In genomic region chr16:16527267-16527666, GRCm38 (mm10) we compare ENCODE assay signal across 8 mouse cellular contexts.
DNase-seq lines count a peak whose midpoint lies in the region; ATAC-seq and TF ChIP-seq lines count a peak whose summit lies in the region.

No protein-coding gene starts in this region.

- ATAC-seq in heart, postnatal 0 days (ENCODE audit: insufficient read depth, low read depth) = peak; percentile 93

- no peaks in the 10 kb centered on the region for H3K9me3 ChIP-seq in forebrain, embryonic 10.5 days
- H3K9me3 ChIP-seq in heart, postnatal 0 days (replicated peaks; ENCODE audit: control insufficient read depth, low read length) = no peaks in the 10 kb centered on the region
- no peaks in the 10 kb centered on the region for H3K9me3 ChIP-seq in midbrain, embryonic 10.5 days (replicated peaks)

- H3K27ac ChIP-seq in layer of hippocampus, adult 2 months = peak overlapping the region; percentile 73
- peak overlapping the region; percentile 60 for H3K27ac ChIP-seq in forebrain, embryonic 10.5 days
- H3K27ac ChIP-seq in heart, postnatal 0 days (ENCODE audit: low read depth) = peak overlapping the region; percentile 86
- peak overlapping the region; percentile 64 for H3K27ac ChIP-seq in midbrain, embryonic 10.5 days (replicated peaks)

- H3K4me3 ChIP-seq in layer of hippocampus, adult 2 months = peak overlapping the region; percentile 29
- H3K4me3 ChIP-seq in forebrain, embryonic 10.5 days = no peak overlapping the region
- peak overlapping the region; percentile 49 for H3K4me3 ChIP-seq in heart, postnatal 0 days (ENCODE audit: low read depth, low read length)
- no peak overlapping the region for H3K4me3 ChIP-seq in midbrain, embryonic 10.5 days

- no peak for TF ChIP-seq CTCF in layer of hippocampus, adult 2 months (conservative IDR thresholded peaks at IDR 0.05)
- no peak for TF ChIP-seq CTCF in heart, postnatal 0 days (IDR thresholded peaks at IDR 0.05; ENCODE audit: low read depth)

- no peak for TF ChIP-seq EP300 in heart, postnatal 0 days (IDR thresholded peaks at IDR 0.05; ENCODE audit: low read depth)

- peak overlapping the region; percentile 62; the same call in 1 of the 2 replicates for H3K9ac ChIP-seq in heart, postnatal 0 days (replicated peaks; ENCODE audit: low read depth, low read length)

- H3K4me1 ChIP-seq in forebrain, embryonic 10.5 days = peaks cover 38% of the 10 kb centered on the region
- H3K4me1 ChIP-seq in heart, postnatal 0 days (ENCODE audit: control insufficient read depth, insufficient read depth) = peaks cover 25% of the 10 kb centered on the region
- H3K4me1 ChIP-seq in midbrain, embryonic 10.5 days = peaks cover 42% of the 10 kb centered on the region

- peak overlapping the region; percentile 62 for H3K4me2 ChIP-seq in heart, postnatal 0 days (ENCODE audit: low read depth, low read length)

- DNase-seq in layer of hippocampus, adult 2 months (ENCODE audit: low spot score in 2 of 2) = peak in 1 of 2 experiments; percentile 28
- DNase-seq in layer of hippocampus, adult 8-10 months (ENCODE audit: low spot score in 2 of 2) = no peak
- DNase-seq in forebrain, embryonic 10.5 days (ENCODE audit: extremely low spot score, low spot score) = no peak
- peak; percentile 73 for DNase-seq in heart, postnatal 0 days (ENCODE audit: low spot score)
- DNase-seq in left cerebral cortex, adult 11 months (ENCODE audit: low spot score) = peak; percentile 42
- DNase-seq in midbrain, embryonic 10.5 days (ENCODE audit: low spot score) = peak; percentile 14
- peak; percentile 36 for DNase-seq in telencephalon, adult 2 months (ENCODE audit: low read depth, low spot score)
- DNase-seq in thymus, postnatal 0 days (ENCODE audit: low spot score) = no peak

- H3K27me3 ChIP-seq in forebrain, embryonic 10.5 days (ENCODE audit: poor library complexity, severe bottlenecking) = no peaks in the 10 kb centered on the region
- H3K27me3 ChIP-seq in heart, postnatal 0 days (ENCODE audit: control insufficient read depth, insufficient read depth, low read length) = no peaks in the 10 kb centered on the region
- H3K27me3 ChIP-seq in midbrain, embryonic 10.5 days (ENCODE audit: low read depth, poor library complexity, severe bottlenecking) = no peaks in the 10 kb centered on the region

- WGBS in forebrain, embryonic 10.5 days = 63% methylated on average over 8 of the region's 8 CpGs
- 19% methylated on average over 8 of the region's 8 CpGs for WGBS in heart, postnatal 0 days
- WGBS in midbrain, embryonic 10.5 days = 68% methylated on average over 8 of the region's 8 CpGs

- H3K36me3 ChIP-seq in forebrain, embryonic 10.5 days (replicated peaks) = no peaks in the 10 kb centered on the region
- no peaks in the 10 kb centered on the region for H3K36me3 ChIP-seq in heart, postnatal 0 days (replicated peaks; ENCODE audit: control insufficient read depth, insufficient read depth, low read length)
- no peaks in the 10 kb centered on the region for H3K36me3 ChIP-seq in midbrain, embryonic 10.5 days

Comparison
In these comparisons a context has a peak if more than half of its experiments do, and no peak if none do; other contexts are left out.
1. DNase-seq: peak in heart, postnatal 0 days (single experiment), left cerebral cortex, adult 11 months (single experiment), midbrain, embryonic 10.5 days (single experiment) and telencephalon, adult 2 months (single experiment); none in layer of hippocampus, adult 8-10 months (0 of 2), forebrain, embryonic 10.5 days (single experiment) and thymus, postnatal 0 days (single experiment).
2. H3K4me3 ChIP-seq: peak in layer of hippocampus, adult 2 months (single experiment) and heart, postnatal 0 days (single experiment); none in forebrain, embryonic 10.5 days (single experiment) and midbrain, embryonic 10.5 days (single experiment).
3. Peak in every context shown above with its lines, with median percentiles within 50 percentile points of each other: H3K27ac ChIP-seq.